Mouse (Mus musculus) induced T-regulatory cell, adult 2 months (primary cell): Measurements from ENCODE around the gene Hist1h3h.

ENCODE experiments used
- DNase-seq: peaks from one replicate; pipeline ENCODE4 v3.0.0-alpha.2; 2012; ENCODE audit warnings: low read depth

Hist1h3h gene

GRCm38 (mm10) chr13:21717397-21718357 lies at the start of gene Hist1h3h:
TSS of gene Hist1h3h (plus strand) at chr13:21717659.
- peak; percentile 95 for DNase-seq

DNA sequence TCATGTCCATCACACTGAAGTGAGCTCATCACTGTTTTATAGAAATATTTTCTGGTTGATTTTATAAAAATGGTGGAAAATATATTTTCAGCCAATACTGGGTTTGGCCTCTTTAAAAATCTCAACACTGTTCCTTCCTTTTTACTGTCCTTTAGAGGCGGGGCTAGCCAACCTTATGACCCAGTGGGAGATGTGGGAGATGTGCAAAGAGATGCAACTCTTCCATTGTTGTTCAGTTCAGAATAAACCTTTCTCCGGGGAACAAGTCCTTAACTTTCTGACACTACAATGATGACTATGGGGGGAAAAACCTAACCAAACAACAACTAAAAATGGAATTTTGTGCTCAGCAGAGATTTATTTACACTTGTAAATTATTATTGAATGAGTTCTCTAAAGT lies 40.2 kb upstream of the Hist1h3h start, which contains the start of gene Olfr1360:
Gene Olfr1360 (minus strand): TSS at position 101 of the 400 bp plus-strand sequence.
- DNase-seq, result no peak

GRCm38 (mm10) chr13:21697811-21698210 lies 19.6 kb upstream of the Hist1h3h start, which contains the start of gene Olfr1359:
TSS of gene Olfr1359 (plus strand) at chr13:21698111.
- no peak for DNase-seq

DNA sequence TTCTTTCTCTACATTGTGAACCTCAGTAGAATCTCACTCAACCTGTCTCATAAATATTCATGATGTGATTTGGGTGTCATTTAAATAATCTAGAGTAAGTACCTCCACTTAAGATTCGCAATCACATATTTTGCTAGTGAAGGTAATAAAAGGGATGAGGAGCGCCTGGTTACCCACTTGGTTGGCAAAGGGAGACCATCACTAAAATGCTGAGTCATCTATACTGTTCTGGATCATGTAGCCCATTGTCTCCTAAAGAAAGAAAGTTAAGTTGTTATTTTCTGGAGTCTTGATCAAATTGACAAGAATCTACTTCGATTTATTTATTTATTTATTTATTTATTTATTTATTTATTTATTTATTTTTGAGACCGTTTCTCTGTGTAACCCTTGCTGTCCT lies 10.8 kb upstream of the Hist1h3h start:
- DNase-seq, result no peak

GRCm38 (mm10) chr13:21710031-21710711 lies 7.3 kb upstream of the Hist1h3h start:
- peak; percentile 94 for DNase-seq

- DNase-seq, result peak; percentile 93
Measured at GRCm38 (mm10) chr13:21710821-21711525, 6.5 kb upstream of the Hist1h3h start.

DNA sequence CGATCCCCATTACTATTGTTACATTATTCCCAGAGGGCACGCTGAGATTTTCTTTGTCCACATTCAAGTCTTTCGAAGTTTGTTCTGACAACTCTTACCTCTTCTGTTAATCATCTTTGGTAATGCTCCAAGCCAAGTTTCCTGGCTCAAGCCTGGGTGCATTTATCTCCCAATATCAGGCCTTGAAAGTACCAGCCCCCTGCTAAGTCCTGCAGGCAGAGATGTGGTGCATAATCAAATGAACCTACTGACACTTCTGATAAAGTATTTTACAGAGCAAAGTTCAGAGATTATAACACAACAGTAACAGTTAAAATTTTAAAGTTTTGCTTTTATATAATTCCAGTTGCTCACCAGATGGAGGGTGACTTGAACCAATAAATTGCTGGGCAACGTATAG lies 5.8 kb upstream of the Hist1h3h start:
- no peak for DNase-seq

GRCm38 (mm10) chr13:21714725-21715124 lies 2.7 kb upstream of the Hist1h3h start:
- DNase-seq, result peak; percentile 90

GRCm38 (mm10) chr13:21715131-21715863 lies 2.2 kb upstream of the Hist1h3h start:
- DNase-seq, result peak; percentile 73

DNA sequence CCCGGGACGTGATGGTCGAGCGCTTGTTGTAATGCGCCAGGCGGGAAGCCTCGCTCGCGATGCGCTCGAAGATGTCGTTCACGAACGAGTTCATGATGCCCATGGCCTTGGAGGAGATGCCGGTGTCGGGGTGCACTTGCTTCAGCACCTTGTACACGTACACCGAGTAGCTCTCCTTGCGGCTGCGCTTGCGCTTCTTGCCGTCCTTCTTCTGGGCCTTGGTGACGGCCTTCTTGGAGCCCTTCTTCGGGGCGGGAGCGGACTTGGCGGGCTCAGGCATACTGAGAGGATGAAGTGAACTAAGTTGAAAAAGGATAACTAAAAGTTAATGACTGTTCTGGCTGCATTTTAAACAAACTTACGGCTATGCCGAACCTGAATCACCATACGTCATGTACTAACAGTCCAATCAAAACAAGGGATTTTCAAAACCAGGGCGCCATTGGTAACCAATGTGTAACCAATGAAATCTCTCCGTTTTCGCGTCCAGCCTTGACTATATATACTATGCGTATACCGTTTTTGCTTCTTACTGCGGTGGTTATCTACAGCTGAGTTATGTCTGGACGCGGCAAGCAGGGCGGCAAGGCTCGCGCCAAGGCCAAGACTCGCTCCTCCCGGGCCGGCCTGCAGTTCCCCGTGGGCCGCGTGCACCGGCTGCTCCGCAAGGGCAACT lies 1.5 kb upstream of the Hist1h3h start, which contains the start of the genes Hist1h2bl and Hist1h2ai:
Gene Hist1h2bl (minus strand): TSS at position 280 of the 676 bp plus-strand sequence.
Gene Hist1h2ai (plus strand): TSS at position 559 of the 676 bp plus-strand sequence.
- peak; percentile 95 for DNase-seq

DNA sequence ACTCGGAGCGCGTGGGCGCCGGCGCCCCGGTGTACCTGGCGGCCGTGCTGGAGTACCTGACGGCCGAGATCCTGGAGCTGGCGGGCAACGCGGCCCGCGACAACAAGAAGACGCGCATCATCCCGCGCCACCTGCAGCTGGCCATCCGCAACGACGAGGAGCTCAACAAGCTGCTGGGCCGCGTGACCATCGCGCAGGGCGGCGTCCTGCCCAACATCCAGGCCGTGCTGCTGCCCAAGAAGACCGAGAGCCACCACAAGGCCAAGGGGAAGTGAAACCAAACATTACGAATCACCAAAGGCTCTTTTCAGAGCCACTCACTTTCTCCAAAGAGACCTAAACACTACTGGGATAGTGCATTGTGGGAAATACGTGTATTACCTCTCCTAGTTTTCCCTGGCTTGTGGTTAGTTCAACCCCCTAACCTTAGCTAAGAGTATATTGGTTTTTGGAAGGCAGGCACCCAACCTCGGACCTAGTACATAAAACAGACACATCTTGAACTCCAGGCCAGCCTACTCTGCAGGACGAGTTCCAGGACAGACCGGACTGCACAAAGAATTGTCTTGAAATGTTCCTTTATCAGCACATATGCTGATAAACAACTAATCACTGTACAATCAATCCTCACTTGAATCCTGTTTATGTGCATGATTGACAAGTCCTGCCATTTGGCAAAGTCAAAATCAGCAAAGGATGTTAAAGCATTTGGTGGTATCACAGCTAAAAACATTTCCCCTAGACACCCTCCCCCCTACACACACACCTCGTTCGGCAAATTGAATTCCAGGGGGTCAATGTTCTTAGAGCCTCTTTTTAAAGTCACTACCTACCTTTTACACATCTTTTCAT lies 693 bp upstream of the Hist1h3h start:
- DNase-seq, result peak; percentile 78

DNA sequence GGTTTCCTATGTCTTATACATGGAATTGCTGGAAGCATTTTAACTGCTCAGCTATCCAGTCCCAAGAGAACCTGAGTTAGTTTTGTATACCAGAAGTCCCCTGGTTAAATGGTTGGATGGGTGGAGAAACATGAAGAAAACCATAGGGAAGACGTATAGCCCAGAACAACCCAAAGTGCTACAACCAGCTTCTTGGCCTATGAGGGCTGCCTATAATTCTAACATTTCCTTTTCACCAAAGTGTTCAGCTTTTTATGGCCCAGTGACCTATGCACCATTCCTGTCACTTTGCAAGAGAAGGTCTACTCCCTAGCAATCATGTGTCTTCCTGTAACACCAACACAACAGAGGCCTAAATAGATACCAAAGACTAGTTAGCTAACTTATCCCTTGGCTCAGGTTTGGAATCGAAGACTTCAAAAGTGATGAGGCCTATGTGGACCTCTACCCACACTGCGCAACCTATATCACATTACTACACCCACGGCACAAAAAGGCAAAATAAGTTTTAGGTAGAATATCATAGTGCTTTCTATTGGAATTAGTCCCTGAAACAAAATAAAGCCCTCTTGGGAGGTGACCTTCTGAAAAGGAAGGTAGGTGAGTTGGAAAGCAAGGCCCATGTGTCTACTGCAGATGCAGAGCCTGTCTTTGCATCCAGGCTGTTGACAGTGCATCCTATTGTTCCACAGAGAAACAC lies 1.1 kb downstream of the Hist1h3h start:
- DNase-seq, result peak; percentile 44

- DNase-seq, result peak; percentile 64
Measured at GRCm38 (mm10) chr13:21721107-21721756, 3.8 kb downstream of the Hist1h3h start.

- DNase-seq, result peak; percentile 94
Measured at GRCm38 (mm10) chr13:21721757-21722372, 4.4 kb downstream of the Hist1h3h start, which contains the start of gene Hist1h2bm. TSS of gene Hist1h2bm (plus strand) at chr13:21722044.

DNA sequence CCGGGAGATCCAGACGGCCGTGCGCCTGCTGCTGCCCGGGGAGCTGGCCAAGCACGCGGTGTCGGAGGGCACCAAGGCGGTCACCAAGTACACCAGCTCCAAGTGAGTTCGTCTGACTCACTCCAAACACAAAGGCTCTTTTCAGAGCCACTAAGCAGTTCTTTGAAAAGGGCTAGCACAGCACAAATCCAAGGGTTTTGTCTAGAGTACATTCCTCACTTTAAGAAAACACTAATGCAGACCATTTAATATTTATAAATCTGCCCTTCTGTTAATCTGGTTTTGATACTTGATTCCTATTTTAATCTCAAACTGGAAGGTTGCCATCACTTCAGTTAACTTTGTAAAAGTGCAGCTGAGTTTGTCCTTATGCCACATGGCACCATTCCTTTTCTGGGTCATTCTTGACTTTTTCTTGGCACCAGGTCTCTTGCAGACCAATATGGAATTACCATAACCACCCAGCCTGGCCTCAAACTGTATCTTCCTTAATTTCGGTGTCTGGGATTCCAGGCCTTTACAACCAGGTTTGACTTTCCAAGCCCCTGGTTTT lies 5.0 kb downstream of the Hist1h3h start:
- DNase-seq, result peak; percentile 50

DNA sequence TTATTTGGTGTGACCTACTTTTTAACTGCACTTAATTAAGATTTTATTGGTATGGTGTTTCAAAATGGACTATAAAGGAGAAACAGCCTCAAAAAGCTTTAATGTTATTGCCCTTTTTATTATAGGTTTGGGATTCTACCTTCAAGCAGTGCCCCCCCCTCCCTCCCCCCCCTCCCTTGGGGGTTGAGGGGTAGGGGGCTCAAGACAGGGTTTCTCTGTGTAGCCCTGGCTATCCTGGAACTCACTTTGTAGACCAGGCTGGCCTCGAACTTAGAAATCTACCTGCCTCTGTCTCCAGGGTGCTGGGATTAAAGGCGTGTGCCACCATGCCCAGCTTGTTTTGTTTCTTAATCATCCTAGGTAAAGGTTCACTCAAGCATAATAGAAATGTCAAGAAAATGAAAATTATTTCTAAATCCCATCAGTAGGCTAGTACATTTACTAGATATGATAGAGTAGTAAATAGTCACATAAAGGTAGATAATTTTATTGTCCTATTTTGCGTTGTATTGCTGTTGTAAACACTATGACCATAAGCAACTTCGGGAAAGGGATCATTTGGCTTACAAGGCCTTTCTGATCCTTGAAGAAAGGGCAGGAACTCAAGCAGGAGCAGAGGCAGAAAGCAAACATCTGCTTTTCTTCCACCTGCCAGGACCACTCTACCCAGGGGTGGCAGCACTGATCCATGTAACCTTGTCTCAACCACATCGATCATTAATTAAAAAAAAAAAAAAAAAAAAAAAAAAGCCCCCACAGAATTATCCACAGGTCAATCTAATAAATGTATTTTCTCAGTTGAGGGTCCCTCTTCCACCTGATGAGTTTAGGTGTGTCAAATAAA lies 5.8 kb downstream of the Hist1h3h start:
- no peak for DNase-seq
